Mouse (Mus musculus) MEL-GATA-1-ER (cell line): ENCODE results near the gene Msantd3.

Source experiments
- DNase-seq: peaks from one replicate; pipeline ENCODE4 v3.0.0-alpha.2; 2012; ENCODE audit warnings: low read depth; ENCODE audit errors: extremely low read depth

Msantd3 gene

DNA sequence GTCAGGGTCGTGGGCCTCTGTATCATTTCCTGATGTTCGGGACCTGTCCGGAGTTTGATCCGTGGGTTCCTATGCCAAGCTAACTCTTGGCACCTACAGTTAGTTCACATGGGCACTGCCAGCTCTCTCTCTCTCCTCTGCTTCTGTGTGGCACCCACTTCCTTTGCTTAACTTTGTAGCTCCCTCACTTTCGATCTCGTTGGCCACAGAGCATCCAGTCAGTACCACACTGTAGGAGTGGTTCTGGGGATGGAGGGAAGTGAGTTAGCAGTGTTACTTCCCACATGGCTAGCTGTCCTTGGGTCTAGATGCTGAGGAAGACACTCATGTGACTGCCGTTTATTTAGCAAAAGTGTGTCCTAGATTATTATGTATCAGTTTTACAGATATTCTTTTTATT, 14.4 kb downstream of the Msantd3 start:
- no peak for DNase-seq

DNA sequence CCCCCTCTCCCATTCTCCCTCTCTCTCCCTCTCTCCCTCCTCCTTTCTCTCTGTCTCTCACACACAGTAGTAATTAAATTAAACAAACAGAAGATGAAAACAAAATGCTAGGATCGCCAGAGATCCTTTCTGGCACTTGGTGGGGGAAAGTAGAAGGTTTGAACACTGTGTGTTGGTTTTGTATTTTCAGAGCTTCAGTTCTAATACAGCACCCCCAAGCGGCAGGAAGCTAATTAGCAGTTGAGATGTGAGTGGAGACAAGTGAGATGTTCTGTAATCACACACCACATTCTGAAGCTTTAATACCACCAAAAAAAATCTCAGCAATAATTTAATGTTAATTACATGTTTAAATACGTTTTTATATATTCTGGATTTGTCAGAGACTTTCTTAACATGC, 16.0 kb downstream of the Msantd3 start:
- peak; percentile 8 for DNase-seq

GRCm38 (mm10) chr4:48559652-48560051, 19.9 kb downstream of the Msantd3 start:
- no peak for DNase-seq

GRCm38 (mm10) chr4:48561824-48562223, 22.1 kb downstream of the Msantd3 start:
- DNase-seq, result no peak

DNA sequence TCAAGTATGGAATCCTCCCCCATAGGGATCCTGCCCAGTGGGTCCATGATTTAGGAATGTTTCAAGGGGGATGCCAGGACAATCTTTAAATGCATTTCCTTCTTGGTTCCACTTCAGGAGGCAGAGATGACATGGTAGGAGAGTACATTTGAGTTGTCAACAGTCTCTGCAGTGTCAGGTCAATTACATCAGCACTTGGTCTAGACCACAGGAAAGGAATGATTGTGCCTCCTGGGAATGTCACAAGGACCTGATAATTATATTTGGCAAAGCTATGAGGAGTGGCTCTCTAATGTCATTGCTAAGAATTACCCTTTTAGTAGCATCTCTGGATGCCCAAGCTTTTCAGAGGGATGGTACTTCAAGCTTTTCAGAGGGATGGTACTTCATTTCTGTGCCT, 25.2 kb downstream of the Msantd3 start:
- no peak for DNase-seq

- DNase-seq, result no peak
Measured at GRCm38 (mm10) chr4:48576361-48576760, 36.6 kb downstream of the Msantd3 start.

DNA sequence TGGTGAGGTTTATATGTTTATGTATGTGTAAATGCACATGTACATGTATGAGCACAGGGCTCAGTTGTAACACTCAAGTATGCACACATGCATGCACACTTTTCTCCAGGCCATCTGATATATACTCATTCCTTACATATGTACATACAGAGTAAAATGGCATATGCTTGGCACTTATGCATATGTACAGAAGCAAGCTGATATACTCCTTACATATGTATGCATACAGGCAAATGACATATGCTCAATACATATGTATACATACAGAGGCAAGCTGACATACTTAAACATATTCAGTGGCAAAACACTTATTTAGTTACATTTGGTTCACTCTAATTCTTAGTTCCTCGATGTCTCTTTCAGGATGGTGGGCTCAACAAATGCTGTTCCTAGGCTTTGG, 38.1 kb downstream of the Msantd3 start:
- DNase-seq, result no peak

GRCm38 (mm10) chr4:48578399-48578798, 38.7 kb downstream of the Msantd3 start:
- no peak for DNase-seq

GRCm38 (mm10) chr4:48579475-48580110, 39.9 kb downstream of the Msantd3 start:
- no peak for DNase-seq

DNA sequence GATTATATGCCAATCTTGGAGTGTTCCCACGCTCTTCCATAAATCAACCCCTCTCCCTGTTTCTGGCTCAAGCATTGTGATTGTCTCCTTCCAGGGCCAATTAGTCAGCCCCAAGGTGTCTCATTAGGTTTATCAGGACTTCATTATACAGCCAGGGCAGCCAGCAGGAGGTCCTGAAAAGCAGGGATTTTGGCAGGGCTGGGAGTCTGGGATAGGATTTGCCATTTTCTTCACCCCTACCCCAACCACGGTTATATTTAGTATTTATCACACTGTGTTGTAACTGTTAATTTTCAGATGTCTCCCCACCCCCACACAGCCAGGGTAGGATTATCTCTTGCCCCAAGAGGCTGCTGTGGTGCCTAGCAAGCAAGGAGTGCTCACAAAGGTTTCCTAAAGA, 41.5 kb downstream of the Msantd3 start:
- no peak for DNase-seq

- DNase-seq, result no peak
Measured at GRCm38 (mm10) chr4:48581993-48582392, 42.3 kb downstream of the Msantd3 start.

GRCm38 (mm10) chr4:48582941-48583340, 43.2 kb downstream of the Msantd3 start:
- DNase-seq, result no peak

- DNase-seq, result no peak
Measured at GRCm38 (mm10) chr4:48584421-48585240, 44.9 kb downstream of the Msantd3 start, which contains the start of gene Tmeff1. Tmeff1 (plus strand) TSS chr4:48585174.

DNA sequence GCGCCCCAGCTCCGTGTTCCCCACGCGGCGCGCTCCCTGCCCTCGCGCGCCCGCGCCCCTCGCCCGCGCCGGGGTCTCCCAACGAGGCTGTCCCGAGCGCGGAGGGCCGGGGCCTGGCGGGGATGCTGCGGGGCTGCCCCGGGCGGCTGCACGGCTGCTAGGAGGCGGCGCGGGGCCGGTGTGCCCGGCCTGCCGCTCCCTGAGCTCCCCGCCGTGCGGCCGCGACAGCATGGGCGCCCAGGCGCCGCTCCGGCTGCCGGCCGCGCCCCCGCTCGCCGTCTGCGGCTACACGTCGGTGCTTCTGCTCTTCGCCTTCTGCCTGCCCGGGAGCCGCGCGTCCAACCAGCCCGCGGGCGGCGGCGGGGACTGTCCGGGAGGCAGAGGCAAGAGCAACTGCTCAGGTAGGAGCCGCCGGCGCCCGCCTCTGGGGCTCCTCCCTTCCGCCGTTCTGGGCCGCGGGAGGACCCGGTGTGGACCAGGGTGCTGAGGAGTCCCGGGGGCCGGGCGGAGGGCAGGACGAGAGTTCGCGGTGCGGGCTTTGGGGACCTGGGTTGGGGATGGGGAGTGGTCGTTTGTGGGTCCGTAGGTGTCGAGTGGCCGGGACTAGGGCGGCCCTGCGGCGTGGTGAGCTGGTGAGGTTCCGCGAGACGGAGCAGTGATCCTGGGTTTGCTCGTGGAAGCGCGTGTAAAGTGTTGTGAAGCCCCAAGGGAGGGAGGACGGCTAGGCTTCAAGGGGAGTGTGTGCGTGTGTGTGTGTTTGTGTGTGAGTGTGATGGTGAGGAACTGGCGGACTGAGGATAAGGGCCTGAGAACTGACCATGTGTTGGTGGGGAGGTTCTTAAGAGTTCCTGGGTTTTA, 45.7 kb downstream of the Msantd3 start:
- DNase-seq, result no peak

- no peak for DNase-seq
Measured at GRCm38 (mm10) chr4:48586099-48586821, 46.5 kb downstream of the Msantd3 start.

DNA sequence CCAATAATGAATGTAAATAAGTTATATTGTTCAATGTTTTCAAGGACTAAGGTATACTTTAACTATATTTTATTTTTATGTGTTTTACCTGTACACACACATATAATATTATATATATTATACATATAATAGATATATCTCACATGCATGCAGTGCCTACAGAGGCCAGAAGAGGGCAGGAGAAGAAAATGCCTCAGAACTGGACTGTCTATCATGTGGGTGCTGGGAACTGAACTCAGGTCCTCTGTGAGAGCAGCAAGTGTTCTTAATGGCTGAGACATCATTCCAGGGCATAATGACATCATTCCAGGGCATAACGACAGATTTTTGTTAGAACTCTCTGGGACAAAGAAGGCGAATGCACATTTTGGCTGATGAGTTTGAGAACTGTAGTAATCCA, 47.8 kb downstream of the Msantd3 start:
- DNase-seq, result no peak

- no peak for DNase-seq
Measured at GRCm38 (mm10) chr4:48588576-48588975, 48.8 kb downstream of the Msantd3 start.

DNA sequence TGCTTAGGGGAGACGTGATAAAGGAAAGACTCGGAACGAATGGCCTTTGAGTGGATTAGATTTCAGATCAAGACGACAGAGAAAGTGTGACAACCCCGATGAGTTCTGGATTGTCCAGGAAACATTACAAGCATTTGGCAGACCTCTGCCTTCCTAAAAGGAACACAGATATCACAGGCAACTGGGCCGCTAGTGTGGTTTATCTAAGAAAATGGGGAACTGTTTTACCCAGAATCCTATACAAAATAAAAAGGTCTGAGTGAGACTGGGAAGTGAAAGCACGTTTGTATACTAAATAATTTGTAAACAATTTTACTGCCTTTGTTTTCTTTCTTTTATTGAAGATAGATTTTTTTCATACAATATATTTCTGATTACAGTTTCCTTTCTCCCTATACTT, 51.1 kb downstream of the Msantd3 start:
- peak; percentile 19 for DNase-seq

DNA sequence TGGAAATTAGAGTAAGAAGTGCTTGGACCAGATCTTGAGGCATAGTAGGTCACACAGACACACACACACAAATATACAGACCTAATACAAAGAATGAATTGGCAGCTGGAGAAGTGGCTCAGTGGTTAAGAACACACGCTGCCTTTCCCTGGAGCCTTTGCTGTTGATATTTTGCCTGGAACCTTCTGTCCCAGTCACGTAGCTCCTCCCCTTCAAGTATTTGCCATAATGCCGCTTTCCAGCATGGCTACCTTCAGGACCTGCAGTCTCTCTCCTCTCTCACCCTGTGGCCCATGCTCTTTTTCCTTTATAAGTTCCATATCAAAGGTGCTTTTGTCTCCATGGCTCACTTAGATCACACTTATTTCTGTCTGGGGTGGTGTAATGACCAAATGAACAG, 51.7 kb downstream of the Msantd3 start:
- DNase-seq, result no peak

DNA sequence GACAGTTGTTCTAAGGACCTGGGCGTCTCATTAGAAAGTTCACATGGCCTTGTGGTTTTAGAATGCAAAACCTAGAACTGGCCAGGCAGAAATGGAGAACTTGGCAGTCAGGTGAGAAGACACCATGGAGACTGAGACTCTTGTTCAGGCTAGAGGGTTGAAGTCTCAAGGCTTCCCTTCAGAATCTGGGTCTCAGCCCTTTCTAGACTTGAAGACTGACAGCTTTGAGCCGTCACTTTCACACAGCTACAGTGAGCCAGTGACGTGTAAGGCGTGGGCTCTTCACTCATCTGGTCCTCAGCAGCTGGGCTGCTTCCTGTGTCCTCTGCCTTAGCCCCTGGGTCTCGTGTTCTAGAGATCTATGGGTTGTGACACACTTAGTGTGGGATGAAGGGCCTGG, 52.6 kb downstream of the Msantd3 start:
- no peak for DNase-seq

- no peak for DNase-seq
Measured at GRCm38 (mm10) chr4:48592844-48593243, 53.1 kb downstream of the Msantd3 start.
